Mouse (Mus musculus) cerebellum, adult 11-12 months (tissue): Measurements from ENCODE around the gene Etfdh.

Experiments used
- DNase-seq: peaks from one replicate; pipeline ENCODE4 v3.0.0; 2022

Etfdh gene

GRCm38 (mm10) chr3:79629416-79629730 lies at the start of gene Etfdh:
Etfdh (minus strand) TSS chr3:79629500.
- DNase-seq: peak; percentile 93

DNA sequence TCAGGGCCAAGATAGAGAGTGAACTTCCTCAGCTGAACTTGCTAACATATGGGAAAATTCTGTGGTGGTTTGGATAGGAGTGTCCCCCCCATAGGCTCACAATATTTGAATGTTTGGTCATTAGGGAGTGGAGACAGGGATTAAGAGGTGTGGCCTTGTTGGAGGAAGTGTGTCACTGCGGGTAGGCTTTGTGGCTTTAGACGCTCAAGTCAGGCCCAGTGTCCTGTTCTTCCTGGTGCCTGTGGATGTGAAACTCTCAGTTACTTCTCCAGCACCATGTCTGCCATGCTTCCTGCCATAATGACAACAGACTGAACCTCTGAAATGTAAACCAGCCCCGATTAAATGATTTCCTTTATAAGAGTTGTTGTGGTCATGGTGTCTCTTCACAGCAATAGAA lies 47.1 kb upstream of the Etfdh start:
- DNase-seq: no peak

DNA sequence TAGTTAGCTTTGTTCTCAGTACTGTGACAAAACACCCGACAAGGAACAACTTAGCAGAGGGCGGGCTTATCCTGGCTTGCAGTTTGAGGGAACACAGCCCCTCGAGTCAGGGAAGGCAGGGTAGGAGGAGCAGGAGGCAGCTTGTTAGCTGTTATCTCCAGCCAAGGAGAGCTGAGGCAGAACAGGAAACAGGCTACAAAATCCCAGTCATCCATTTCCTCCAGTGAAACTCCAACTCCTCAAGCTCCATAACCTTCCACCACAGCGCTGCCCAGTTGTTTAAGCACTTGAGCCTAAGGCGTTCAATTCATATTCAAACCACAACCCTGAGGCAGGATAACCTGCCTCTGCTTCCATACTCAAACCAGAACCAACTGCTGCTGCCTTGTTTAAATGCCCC lies 45.3 kb upstream of the Etfdh start:
- DNase-seq: no peak

DNA sequence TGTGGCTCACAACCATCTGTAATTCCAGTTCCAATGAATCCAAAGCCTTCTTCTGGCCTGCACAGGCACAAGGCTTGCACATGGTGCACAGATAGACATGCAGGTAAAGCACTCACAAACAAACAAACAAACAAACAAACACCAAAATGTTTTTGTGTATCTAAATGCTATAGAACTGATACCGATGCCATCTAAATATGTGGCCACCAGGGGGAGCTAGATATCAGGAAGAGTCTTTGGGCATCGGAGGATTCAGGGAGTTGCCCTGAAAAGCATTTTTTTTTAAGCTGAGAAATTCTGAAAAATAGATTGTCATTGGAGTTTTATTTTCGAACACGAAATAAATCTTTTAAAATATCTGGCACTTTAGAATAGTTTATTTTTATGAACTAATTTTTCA lies 43.8 kb upstream of the Etfdh start:
- DNase-seq: peak; percentile 15

DNA sequence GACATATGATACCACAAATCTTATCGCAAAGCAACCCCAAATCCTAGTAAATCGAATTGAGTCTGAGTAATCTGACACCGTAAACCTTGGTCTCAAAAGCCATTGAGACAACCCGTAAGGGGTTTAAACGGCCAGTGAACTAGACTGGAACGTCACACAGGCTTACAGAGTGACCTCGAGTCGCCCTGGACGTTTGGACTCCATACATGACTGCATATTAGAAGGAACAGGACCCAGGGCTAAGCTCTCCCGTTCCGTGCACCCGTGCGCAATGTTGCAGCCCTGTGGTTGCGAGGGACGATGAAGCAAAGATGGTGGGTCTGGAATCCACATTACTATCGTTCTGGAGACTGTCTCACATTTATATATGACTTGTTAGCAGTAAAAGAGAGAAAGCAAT lies 42.9 kb upstream of the Etfdh start:
- DNase-seq: no peak

DNA sequence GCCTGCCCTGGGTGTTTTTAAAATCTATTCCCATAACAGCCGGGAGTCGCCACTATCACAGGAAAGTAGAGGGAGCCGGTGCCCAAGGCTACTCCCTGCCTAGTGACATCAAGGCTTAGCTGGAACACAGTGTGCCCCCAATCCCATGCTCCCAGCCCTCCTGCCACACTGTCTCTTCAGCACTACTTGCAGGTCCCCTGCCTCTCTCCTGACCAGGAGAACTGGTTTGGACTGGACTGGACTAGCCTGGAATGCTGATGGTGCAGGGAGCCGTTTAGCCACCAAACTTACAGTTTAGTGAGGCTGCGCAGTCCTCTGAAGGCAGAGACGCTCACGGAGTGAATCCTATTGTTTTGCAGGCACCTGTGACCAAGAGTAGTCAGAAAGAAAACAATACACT lies 41.3 kb upstream of the Etfdh start:
- DNase-seq: no peak

DNA sequence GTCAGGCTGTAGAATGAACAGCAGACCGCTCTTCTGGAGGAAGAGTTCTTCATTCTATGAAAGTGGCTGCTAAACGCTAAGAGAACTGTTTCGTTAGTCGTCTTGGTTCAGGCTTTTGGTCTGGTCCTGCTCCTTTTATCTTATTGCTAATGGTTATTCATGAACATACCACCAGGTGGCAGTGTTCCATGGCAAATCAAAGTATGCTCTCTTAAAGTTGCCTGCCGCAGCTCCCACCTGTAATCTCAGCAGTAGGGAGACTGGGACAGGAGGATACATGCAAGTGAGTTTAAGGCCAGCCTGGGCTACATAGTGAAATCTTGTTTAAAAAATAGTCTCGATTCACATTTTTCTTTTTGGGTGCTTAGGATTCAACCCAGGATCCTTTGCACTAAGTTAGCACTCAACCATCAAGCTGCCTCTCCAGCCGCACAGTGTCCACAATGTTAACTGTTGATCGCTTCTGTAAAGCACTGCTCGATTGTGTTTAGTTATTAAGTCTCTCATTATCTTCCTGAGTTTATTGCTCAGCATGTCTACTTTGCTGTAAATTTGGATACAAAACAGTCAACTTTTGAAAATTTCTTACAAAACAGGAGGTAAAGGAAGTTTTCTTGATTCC lies 35.6 kb upstream of the Etfdh start:
- DNase-seq: peak; percentile 13

DNA sequence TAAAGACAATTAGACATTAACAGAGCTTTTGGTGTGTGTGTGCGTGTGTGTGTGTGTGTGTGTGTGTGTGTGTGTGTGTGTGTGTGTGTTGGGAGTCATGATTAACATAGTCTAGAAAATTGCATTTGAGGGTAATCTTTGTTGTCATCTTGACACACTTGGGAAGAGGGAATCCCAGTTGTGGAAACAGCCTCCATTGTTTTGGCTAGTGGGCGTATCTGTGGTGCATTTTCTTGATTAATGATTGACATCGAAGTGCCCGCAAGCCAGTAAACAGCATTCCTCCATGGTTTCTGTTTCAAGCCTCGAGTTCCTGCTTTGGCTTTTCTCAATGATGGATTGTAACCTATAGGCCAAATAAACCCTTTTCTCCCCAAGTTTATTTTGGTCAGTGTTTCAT lies 27.4 kb upstream of the Etfdh start:
- no peak for DNase-seq

DNA sequence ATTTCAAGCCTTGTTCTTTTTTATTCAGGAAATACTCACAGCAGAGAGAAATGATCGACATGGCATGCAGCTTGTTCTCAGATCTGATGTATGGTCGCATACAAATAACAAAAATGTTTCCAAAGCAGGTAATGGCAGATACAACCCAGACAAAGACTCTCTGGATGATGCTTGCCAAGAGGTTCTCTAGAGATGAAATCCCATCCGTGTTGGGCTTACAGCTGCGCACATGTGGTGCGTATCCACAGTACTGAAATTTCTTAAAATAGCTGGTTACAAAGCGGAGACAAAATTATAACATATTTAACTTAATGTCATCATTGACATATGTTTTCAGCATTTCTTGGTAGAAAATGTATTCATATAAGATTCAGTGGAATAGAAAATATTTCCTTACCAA lies 22.8 kb upstream of the Etfdh start:
- no peak for DNase-seq

GRCm38 (mm10) chr3:79628561-79629415 lies 512 bp downstream of the Etfdh start, which contains the start of gene 4930579G24Rik:
4930579G24Rik (plus strand) TSS chr3:79629079.
- peak; percentile 100 for DNase-seq

- DNase-seq: no peak
These were observed 1.1 kb downstream of the Etfdh start for GRCm38 (mm10) chr3:79628182-79628560.

DNA sequence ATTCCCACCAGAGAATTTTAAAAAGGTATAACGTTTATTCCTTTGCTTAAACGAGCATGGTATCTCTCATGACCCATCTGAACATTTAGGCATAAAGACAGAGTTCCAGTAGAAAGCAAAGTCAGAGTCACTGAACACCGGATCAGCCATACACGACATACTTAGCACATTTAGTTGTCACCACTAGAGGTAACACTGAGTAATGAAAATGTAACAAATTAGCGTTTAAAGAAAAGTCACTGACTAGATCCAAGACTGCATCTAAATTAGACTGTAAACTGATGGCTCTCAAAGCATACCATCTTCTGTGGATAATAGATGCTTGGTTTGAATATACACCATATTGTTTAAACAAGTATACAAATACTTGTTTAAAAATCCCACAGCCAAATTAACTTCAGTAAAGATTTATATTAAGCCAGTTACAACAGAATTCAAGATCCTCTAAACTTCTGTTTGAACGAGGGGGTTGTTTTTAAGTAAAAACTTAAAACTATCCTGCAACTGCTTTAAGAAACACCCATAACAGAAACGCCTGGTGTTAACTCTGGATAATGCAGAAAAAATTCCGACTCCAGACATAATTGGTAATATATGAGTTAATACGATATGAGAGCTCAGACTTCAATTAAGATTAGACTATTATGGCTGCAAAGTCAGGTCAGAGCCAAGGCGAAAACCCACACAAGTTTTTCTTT lies 1.7 kb downstream of the Etfdh start:
- no peak for DNase-seq

DNA sequence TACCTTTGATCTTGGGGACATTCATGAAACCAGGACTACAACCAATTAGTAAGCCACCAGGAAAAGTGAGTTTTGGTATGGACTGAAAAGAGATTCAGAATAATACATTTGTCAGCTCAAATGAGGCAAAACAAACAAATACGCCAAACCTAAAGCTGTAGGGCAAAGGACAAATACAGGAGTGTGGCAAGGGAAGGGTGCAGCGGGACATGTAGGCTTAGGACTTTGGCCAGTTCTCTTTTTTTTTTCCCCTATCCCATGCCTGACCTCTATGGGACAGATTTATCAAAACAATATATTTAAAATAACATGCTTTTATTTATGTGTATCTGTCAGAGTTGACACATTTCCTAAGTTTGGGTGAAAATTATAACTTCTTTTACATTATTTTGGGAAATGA lies 19.4 kb downstream of the Etfdh start:
- DNase-seq: no peak

- no peak for DNase-seq
These were observed 33.8 kb downstream of the Etfdh start for GRCm38 (mm10) chr3:79595468-79595867.

DNA sequence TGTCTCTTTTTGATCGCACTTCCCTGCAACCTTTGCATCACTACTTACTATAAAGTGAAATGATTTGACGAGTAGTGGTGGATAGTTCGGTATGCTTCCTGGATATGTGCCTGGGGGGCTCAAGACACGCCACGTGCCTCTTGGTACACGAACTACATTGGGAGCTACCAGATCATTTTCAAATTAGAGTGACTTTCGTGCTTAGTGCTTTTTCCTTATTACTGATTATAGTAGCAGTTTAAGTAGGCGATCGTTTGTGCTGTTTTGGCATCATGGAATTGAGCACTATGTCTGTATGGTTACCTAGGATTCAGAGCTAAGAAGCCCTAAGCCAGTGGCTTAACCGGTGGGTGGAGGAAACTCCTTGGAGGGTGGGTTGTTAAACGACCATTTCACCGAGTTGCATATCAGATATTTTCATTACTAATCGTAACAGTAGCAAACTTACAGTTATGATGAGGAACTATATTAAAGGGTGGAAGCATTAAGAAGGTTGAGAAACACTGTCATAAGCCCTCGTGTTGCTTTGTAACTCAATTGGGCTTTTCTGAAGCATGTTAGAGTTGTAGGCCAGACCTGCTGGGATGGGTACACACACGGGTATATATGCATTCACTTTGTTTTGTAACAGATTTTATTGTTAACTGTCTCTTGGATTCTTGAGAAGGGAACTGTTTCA lies 37.4 kb downstream of the Etfdh start:
- DNase-seq: no peak

GRCm38 (mm10) chr3:79590863-79591792 lies 38.2 kb downstream of the Etfdh start, which contains the start of gene Ppid:
Ppid (plus strand) TSS chr3:79591342.
- peak; percentile 77 for DNase-seq

- DNase-seq: no peak
These were observed 39.6 kb downstream of the Etfdh start for GRCm38 (mm10) chr3:79589671-79590070.

- DNase-seq: peak; percentile 87
These were observed 42.5 kb downstream of the Etfdh start for GRCm38 (mm10) chr3:79586804-79587203.

DNA sequence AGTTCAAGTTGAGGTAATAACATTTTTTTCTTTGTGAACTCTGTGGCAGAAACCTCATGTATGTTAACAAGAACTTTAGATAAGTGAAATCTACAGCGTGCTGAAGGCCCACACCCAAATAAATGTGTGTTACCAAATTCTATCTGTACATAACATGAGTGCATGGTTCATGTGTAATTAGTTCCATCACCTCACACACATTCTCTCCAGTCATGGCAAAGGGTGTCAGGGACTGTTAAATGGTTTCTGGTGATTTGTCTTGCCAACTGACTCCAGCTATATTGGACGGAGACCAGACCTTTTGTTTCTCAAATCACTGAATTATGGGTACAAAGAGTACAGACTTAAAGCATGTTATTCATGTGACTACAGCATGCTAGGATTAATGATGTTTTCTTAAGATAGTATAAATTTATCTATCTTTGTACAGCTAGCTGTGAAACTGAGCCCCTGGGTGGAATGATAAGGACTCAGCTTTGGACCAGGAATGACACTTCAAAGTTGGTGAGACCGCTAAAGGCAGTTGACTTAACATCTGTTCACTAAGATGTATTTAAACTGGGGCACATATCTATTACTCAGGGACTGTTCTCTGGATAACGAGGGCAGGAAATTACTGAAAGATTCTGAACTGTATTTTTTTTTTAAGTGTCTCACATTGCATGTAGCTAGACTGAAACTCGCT lies 49.3 kb downstream of the Etfdh start:
- no peak for DNase-seq

DNA sequence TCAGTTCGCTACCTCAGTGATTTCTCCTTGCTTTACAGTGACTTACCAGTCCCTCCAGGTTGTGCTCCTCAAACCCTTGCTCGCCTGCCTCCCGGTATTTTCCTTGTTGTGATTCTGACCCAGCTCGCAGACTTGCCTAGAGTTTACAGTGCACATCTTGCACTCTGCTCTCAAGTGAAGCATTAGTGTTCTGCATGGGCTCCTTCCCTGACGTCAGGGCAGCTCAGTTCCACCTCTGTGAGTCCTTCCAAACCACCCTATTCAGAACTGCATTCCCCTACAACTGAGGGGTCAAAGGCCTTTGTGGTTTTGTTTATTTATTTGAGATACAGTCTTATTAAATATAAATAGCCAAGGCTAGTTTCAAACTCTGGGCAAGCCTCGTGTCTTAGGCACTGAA lies 51.1 kb downstream of the Etfdh start:
- no peak for DNase-seq

DNA sequence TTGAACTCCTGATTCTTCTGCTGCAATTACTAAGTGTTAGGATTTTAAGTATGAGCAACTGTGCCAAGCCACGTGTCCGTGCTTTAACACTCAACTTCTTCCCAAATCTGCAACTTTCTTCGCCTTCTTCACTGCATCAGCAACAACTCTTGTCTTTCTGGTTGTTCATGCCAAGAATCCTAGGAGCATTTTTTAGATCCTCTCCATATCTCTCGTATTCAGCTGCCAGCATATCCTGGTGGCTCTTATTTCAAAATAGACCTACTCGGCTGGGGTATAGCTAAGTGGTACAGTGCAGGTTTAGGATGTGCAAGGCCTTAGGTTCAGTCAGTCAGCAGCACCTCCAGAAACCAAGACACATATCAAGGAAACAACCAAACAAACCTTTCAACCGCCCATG lies 51.7 kb downstream of the Etfdh start:
- no peak for DNase-seq

- DNase-seq: no peak
These were observed 52.4 kb downstream of the Etfdh start for GRCm38 (mm10) chr3:79576865-79577264.
